Mouse (Mus musculus): ENCODE measurements at regions not wholly inside any gene's neighbourhood (a gene's known extent, or its start where the extent isn't known, plus 50 kb on each side); places are given as distances from the start of the nearest gene placed in this dataset.
A peak's percentile ranks its signal among the peaks of the same experiment; 100 is the strongest.

- no peak for DNase-seq
Observed at GRCm38 (mm10) chr9:62220451-62220850, 61.6 kb downstream of the Spesp1 start.

DNA sequence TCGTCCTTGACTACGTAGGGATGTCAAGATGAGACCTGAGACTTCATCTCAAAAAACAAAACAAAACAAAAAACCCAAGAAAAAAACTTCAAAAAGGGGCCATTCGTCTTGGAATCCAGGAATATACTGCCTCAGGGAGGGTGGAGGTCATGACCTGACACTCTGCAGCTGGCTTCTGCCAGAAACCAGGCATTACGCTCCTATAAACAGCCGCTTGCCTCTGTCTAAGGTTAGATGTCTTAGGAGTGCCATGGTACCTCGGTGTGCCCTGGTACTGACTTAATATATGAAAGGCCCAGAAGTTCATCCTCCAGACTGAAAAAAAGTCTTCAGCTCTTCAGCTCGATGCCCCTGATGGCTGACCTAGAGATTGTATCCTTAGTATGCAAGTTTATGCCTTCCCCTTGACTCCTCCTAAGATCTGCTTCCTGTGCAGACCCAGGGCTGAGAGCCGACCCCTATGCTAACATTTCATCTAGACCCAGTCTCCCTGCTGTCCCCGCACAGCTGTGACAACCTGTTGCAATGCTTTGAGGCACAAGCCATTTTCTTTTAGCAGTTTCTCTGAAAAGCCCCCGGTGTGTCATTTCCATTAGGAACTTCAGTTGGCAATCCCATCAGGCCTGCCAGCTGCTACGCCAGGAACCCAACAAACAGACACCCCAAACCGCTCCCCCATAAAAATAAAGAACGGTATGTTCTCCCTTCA lies 66.7 kb downstream of the Spesp1 start:
- no peak for DNase-seq

GRCm38 (mm10) chr9:62214546-62214945 lies 67.5 kb downstream of the Spesp1 start:
- no peak for DNase-seq

GRCm38 (mm10) chr9:62212615-62213014 lies 69.4 kb downstream of the Spesp1 start:
- no peak for DNase-seq

DNA sequence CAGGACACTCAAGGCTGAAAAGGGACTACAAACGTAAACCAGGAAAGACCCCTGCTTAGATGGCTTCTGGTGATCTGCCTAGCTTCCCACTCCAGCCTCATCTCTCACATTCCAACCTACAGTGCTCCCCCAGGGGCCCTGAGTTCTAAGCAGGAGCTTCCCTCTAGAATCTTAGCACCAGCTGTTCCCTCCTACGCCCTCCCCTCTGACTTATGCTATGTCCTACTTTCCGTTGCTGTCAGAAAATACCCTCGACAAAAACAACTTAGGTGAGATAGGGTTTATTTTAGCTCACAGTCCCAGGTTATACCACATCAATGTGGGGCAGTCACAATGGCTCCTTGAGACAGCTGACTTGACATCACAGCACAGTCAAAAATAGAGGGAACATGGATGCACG lies 71.2 kb downstream of the Spesp1 start:
- DNase-seq: no peak

DNA sequence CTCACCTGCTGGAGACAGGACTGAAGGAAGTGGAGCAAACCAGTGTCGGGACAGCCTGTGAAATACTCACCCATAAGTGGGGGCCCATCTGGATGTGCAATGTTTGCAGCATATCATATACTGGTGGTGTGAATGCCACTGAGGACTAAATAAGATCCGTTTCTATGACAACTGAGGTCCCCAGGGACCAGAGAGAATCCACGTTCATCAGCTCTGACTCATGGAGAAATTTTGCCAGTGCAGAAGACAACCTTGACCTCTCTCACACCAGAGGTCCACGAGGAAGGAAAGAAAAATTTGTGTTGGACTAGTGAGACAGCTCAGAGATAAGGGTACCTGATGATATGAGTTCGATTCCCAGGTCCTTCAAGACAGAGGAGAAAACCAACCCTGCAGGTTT lies 73.6 kb downstream of the Spesp1 start:
- no peak for DNase-seq

DNA sequence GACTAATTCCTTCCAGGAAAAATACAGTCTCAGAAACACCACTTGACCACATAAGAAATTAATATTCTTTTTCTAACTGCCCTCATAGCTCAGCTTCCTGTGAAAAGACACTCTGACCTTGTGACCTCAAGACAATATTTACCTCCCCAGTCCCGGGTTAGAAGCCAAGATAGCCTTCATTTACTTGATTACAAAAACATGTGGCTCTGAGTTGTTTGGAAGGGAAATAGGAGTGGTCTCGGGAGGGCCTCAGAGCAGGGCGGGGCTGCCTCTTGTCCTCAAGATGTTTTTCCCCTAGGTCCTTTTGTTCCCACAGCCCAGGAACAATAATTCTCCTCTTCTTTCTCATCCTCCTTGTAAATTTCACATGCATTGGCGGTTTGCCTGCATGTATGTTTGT lies 76.7 kb downstream of the Spesp1 start:
- DNase-seq: no peak

DNA sequence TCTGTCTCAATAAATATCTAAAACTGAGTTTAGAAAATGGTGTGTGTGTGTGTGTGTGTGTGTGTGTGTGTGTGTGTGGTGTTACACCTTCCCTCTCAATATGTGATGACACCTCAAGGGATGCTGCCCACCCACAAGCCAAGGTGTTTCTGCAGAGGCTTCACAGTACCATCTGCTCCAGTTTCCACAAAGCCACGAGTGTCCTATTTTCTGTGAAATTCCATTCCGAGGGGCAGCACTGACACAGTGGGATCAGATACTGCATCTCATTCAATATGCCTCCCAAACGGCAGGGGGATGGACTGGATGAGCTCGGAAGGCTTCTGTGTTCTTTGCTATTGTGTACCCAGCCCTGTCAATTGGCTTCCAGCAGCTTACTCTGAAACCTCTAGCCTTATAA lies 78.5 kb downstream of the Spesp1 start:
- DNase-seq: no peak

DNA sequence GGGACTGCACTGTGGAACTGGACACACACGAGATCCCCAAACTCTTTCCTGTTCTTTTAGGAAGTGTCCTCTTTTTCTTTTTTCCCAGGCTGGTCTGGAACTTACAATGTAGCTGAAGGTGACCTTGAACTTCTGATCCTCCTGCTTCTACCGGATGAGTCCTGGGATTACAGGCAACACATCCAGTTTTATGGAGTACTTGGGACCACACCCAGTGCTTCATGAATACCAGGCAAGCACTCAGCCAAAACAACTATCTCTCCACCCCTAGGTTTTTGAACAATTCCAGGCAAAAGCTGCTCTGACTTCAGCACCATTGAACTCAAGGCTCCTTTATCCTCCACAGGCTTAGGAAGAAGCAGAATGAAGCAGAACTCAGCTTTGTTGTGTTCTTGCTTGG lies 79.7 kb downstream of the Spesp1 start:
- no peak for DNase-seq

DNA sequence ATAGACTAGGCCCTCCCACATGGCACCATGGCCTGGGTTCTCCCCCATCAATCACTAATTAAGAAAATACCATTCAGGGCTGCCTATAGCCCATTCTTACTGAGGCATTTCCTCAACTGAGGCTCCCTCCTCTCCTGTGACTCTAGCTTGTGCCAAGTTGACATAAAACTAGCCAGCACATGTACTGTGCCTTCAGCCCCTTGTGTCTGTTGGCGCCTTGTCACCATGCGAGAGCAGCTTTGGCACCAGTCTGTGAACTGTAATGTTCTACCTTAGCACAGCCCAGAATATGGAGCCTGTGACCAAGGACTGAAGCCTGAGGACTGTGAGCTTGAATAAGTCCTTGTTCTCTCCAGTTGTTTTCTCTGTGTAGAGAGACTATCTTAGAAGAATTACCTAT lies 75.0 kb upstream of the Glce start:
- no peak for DNase-seq

DNA sequence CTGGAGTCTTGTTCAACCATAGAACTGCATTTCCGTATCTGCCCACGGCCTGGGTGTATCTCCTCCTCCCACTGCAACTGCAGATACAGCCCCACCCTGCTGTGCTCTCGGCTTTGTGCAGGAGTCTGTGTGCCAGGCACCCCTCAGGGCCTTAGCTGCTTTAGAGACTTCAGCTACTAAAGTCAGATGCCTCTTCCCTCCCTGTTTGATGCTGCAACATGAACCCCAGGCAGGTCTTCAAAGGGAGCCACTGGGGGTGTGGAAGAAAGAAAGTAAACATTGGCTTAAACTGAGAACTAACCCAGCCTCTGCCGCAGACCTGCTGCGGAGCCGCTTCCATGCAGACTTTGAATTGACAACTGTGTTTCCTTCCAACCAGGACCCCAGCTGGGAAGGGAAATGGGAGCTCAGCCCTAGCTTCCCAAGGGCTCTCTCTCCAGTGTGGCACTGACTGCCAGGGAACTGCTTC lies 70.0 kb upstream of the Glce start:
- DNase-seq: no peak

DNA sequence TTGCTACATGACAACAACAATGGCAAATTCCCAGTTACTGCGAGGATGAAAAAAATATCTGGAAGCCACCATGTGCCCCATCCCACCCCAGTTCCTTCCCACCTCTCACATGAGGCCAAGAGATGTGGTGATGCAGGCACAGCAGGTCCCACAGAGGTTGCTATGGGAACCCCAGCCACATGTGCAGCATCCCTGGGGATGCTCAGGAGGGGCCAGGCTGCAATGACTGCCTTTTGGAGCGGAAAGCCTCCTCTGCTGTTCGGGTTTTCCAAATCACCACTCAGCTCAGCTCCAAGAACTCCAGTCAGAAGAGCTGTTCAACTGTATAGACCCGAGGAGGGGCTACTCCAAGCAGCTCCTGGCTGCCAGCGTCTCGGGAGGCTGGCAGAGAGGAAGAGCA lies 68.0 kb upstream of the Glce start:
- DNase-seq: no peak

DNA sequence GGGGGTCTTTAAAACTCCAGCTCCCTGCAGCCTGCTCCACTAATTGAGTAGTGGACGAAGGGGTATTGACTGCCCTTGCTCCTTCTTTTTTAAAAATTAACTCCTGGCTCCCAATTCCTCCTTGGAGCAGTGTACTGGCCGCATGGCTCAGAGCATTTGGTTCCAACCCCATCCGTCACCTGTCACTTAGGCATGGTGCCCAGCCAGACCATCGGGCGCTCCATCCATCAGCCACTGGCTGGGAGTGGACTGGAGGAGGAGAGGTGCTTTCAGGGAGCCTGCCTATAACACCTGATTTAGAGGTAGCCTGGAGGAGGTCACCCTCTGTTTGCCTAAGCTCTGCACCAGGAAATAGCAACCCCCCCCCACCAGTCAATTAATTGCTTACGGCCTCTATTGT lies 66.4 kb upstream of the Glce start:
- peak; percentile 94 for DNase-seq

DNA sequence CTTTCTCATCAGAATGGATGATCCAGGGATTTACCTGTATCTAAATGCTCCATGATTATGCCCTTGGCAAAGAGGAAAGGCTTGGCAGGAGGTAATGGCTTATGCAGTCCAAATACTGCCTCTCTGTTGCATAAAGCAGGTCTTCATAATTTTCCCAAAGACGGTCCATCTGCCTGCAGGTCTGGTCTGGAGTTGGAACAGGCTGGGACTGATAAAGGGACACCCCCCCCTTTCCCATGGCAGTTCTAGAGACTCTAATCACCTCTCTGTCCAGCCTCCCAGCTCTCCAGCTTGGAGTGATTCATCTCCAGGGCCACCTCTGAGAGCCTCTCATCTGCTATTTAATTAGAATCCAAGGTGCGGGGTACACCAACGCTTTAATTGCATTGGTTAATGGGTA lies 65.9 kb upstream of the Glce start:
- peak; percentile 94 for DNase-seq

DNA sequence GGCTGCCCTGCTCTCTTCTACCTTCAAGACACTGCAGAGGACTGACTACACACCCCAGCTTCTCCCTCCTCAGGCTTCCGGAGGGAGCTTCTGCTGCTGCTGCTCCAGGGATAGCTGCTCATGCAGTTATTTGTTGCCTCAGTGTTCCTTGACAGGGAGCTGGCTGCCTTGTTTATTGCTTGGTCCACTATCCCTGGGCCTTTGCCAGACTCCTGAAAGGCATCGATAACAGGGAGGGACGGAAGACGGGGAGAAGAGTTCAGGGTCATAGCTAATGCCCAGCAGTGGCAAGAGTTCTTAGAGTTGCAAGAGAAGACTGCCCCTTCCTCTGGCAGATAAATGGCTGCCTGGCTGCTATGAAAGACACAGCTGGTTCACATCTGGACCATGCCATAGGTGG lies 64.4 kb upstream of the Glce start:
- no peak for DNase-seq

DNA sequence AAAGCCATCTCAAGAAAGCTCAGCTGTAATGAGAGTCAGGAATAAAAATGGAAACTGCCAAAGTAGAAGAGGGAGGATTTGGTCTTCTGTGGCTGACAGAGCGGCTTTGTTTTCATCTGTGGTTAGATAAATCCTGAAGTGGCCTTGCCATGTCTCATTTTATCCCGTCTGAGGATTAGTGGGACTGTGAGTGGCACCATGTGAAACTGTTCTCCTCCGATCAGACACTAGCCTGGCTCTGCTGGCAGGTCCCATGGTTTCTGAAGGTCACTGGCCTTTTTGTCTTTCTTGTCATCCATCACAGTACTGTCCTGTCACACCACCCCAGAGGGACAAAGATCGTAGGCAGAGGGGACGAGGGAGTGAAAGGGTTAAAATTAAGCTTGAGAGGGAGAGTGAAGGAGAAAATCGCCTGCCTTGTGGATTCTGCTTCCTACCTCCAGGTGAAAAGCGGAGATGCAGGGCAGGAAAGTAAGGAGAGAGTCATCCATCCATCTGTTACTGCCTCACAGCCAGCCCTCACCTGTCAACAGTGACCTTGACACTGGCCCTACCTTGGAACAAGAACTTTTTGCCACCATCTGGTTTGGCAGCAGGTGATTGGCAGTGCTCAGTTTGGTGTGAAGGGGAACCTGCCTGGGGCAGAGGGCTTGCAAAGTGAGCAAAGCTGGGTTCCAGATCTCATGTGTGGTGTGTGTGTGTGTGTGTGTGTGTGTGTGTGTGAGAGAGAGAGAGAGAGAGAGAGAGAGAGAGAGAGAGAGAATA lies 63.2 kb upstream of the Glce start:
- DNase-seq: peak; percentile 48

GRCm38 (mm10) chr9:62181182-62181830 lies 58.9 kb upstream of the Glce start:
- DNase-seq: no peak

DNA sequence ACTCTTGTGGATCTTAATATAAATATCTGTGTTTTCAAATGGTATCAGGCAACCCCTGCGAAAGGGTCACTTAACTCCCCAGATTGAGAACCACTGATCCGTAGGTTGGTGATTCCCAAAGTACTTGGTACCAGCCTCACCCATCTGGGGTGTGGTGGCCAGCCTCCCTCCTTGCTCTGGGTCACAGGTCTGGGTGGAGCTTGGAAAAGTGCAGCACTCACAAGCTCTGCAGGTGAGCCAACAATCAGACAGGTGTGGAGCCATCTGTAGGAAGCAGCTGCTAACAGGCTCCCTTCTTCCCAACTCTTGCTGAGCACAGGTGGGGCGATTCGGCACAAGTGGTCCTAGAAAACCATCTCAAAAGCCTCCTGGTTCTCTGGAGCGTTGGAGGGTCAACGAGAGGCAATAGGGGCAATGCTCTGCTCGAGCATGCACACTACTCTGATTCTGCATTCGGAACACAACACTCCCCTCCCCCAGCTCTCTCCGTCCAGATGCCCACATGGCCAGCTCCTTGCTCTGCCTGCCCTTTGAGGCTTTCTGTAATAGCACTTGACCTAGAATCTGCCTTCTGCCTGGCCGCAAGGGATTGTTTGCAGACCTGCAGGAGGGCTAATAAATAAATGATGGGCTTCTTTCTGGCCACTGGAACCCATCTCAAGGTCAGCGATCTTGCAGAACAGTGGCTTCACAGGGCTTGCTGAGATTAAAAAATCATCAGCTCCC lies 58.2 kb upstream of the Glce start:
- no peak for DNase-seq

DNA sequence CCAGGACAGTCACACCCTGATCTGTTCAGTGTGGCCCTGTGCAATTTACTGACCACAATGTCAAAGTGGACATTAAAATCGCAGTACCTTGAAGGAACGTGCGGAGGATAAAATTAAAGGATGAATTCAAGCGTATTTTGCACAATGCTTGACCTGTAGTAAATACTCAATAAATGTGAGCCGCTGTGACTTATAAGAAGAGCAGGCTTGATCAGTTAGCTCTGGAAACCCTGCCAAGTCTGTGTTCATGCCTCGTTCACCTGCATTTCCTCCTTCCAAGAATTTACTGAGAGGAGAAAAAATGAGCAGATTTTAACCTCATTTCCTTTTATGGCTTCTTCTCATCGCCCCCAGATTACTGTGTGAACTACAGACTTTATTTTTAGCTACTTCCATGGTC lies 52.2 kb upstream of the Glce start:
- no peak for DNase-seq
